Mouse (Mus musculus): ENCODE measurements around the gene Slc50a1.

GRCm38 (mm10) chr3:89314791-89315190 lies 44.4 kb upstream of the Slc50a1 start:
- TF ChIP-seq CTCF (IDR thresholded peaks at IDR 0.05; ENCODE audit: control insufficient read depth, insufficient read depth, low read length) (no peak), POLR2A (IDR thresholded peaks at IDR 0.05; ENCODE audit: borderline replicate concordance, control insufficient read depth, low read depth, low read length) (no peak)
